Mouse (Mus musculus) neural tube, embryonic 14.5 days (tissue): ENCODE data around the gene Tmcc1. TPM values are rescaled to one million over a fixed set of nuclear protein-coding genes. Genes with fewer than 3 reads are reported as not detected.
"Not testable (repeated sequence)": the region's sequence is repeated elsewhere in the genome, so short reads cannot be mapped to it uniquely, and the experiment has no call there.

Experiments used
- ATAC-seq: fragments of 200-750 bp; cut with Nextera tagmentation; 2 replicates; pipeline ENCODE4 v1.8.0; 2017; ENCODE audit warnings: low read depth, mild to moderate bottlenecking, moderate TSS enrichment, moderate library complexity
- H3K27ac ChIP-seq: fragments of 300-500 bp; sonication (generic); 2 replicates; pipeline ENCODE4 v1.5.1; 2014; ENCODE audit warnings: low read depth, mild to moderate bottlenecking, control low read depth, low read length, moderate library complexity, mixed read lengths
- H3K27me3 ChIP-seq: fragments of 300-500 bp; sonication (generic); 2 replicates; pipeline ENCODE4 v1.6.1; 2014; ENCODE audit warnings: low read length; ENCODE audit not compliant: control insufficient read depth, insufficient read depth
- H3K36me3 ChIP-seq: fragments of 300-500 bp; sonication (generic); 2 replicates; pipeline ENCODE4 v1.6.1; 2014; ENCODE audit warnings: low read length, mixed read lengths; ENCODE audit not compliant: control insufficient read depth, insufficient read depth
- H3K4me1 ChIP-seq: fragments of 300-500 bp; sonication (generic); 2 replicates; pipeline ENCODE4 v1.6.1; 2014; ENCODE audit warnings: low read length; ENCODE audit not compliant: control insufficient read depth, insufficient read depth
- H3K4me2 ChIP-seq: fragments of 300-500 bp; sonication (generic); 2 replicates; pipeline ENCODE4 v1.6.1; 2014; ENCODE audit warnings: mild to moderate bottlenecking, low read depth, low read length, control low read depth
- H3K4me3 ChIP-seq: fragments of 300-500 bp; sonication (generic); 2 replicates; pipeline ENCODE4 v1.5.1; 2014; ENCODE audit warnings: low read depth, low read length, control low read depth, mixed read lengths
- H3K9ac ChIP-seq: fragments of 300-500 bp; sonication (generic); replicated peaks from 2 replicates; pipeline ENCODE4 v1.6.1; 2014; ENCODE audit warnings: low read depth, mild to moderate bottlenecking, control low read depth, low read length, mixed read lengths
- H3K9me3 ChIP-seq: fragments of 300-500 bp; sonication (generic); 2 replicates; pipeline ENCODE4 v1.6.1; 2016; ENCODE audit warnings: low read length; ENCODE audit not compliant: control insufficient read depth
- WGBS: fragments of 180-500 bp; shearing (Covaris S2); extraction: QIAGEN DNeasy Blood & Tissue Kit; methylation state at CpG from one replicate; pipeline ENCODE4 v1.1.7; 2014; 5-methylcytosine and 5-hydroxymethylcytosine counted together
- polyA plus RNA-seq: library from polyadenylated mRNA; unstranded; fragments of >200 nt; fragmentation: Nextera tagmentation; extraction: Ambion mirVana; gene quantifications from 2 replicates; pipeline ENCODE4 v1.2.1, GENCODE M21; 2014

Gene Tmcc1
- polyA plus RNA-seq, 1 experiment from 2014 or later = 27.2 TPM

GRCm38 (mm10) chr6:116131771-116132170, 61.5 kb downstream of the Tmcc1 start:
- Histone ChIP-seq H3K4me1 (no peaks in the 10 kb centered on the region), H3K4me2 (no peak overlapping the region), H3K27ac (no peak overlapping the region), H3K27me3 (no peaks in the 10 kb centered on the region), H3K9ac (no peak overlapping the region), H3K36me3 (no peaks in the 10 kb centered on the region), H3K9me3 (no peaks in the 10 kb centered on the region), H3K4me3 (no peak overlapping the region)
- no peak for ATAC-seq
- 97% methylated on average over 1 of the region's 1 CpGs for WGBS

GRCm38 (mm10) chr6:116128710-116129109, 64.6 kb downstream of the Tmcc1 start:
- ATAC-seq = no peak
- no peaks in the 10 kb centered on the region for H3K9me3 ChIP-seq
- H3K4me1 ChIP-seq = no peaks in the 10 kb centered on the region
- no peak overlapping the region for H3K4me2 ChIP-seq
- H3K36me3 ChIP-seq = no peaks in the 10 kb centered on the region
- no peaks in the 10 kb centered on the region for H3K27me3 ChIP-seq
- no peak overlapping the region for H3K4me3 ChIP-seq
- WGBS = 0% methylated on average over 1 of the region's 1 CpGs
- no peak overlapping the region for H3K9ac ChIP-seq
- H3K27ac ChIP-seq = no peak overlapping the region

- Histone ChIP-seq H3K27me3 (no peaks in the 10 kb centered on the region), H3K27ac (no peak overlapping the region), H3K4me3 (no peak overlapping the region), H3K4me2 (no peak overlapping the region), H3K4me1 (no peaks in the 10 kb centered on the region), H3K36me3 (no peaks in the 10 kb centered on the region), H3K9ac (no peak overlapping the region), H3K9me3 (no peaks in the 10 kb centered on the region)
- ATAC-seq = no peak
Measured at GRCm38 (mm10) chr6:116127918-116128443, 65.3 kb downstream of the Tmcc1 start.

GRCm38 (mm10) chr6:116126577-116126976, 66.7 kb downstream of the Tmcc1 start:
- Histone ChIP-seq H3K4me1 (no peaks in the 10 kb centered on the region), H3K36me3 (no peaks in the 10 kb centered on the region), H3K4me2 (no peak overlapping the region), H3K4me3 (no peak overlapping the region), H3K9ac (no peak overlapping the region), H3K27me3 (no peaks in the 10 kb centered on the region), H3K27ac (no peak overlapping the region), H3K9me3 (no peaks in the 10 kb centered on the region)
- no peak for ATAC-seq

- no peaks in the 10 kb centered on the region for H3K27me3 ChIP-seq
- no peaks in the 10 kb centered on the region for H3K9me3 ChIP-seq
- WGBS = 81% methylated on average over 1 of the region's 1 CpGs
- no peak overlapping the region for H3K9ac ChIP-seq
- H3K4me1 ChIP-seq = no peaks in the 10 kb centered on the region
- no peak overlapping the region for H3K4me3 ChIP-seq
- no peak overlapping the region for H3K4me2 ChIP-seq
- H3K36me3 ChIP-seq = no peaks in the 10 kb centered on the region
- no peak for ATAC-seq
- H3K27ac ChIP-seq = no peak overlapping the region
Measured at GRCm38 (mm10) chr6:116122881-116123280, 70.4 kb downstream of the Tmcc1 start.

GRCm38 (mm10) chr6:116119669-116120068, 73.6 kb downstream of the Tmcc1 start:
- ATAC-seq = no peak
- Histone ChIP-seq H3K4me3 (no peak overlapping the region), H3K27ac (no peak overlapping the region), H3K36me3 (no peaks in the 10 kb centered on the region), H3K9ac (no peak overlapping the region), H3K4me1 (no peaks in the 10 kb centered on the region), H3K9me3 (no peaks in the 10 kb centered on the region), H3K4me2 (no peak overlapping the region), H3K27me3 (no peaks in the 10 kb centered on the region)
- WGBS = 65% methylated on average over 4 of the region's 4 CpGs

GRCm38 (mm10) chr6:116116634-116117033, 76.7 kb downstream of the Tmcc1 start:
- 88% methylated on average over 6 of the region's 6 CpGs for WGBS
- H3K4me3 ChIP-seq, H3K9ac ChIP-seq, H3K27me3 ChIP-seq, H3K4me1 ChIP-seq, H3K36me3 ChIP-seq, H3K9me3 ChIP-seq, ATAC-seq, H3K27ac ChIP-seq, H3K4me2 ChIP-seq: not testable (repeated sequence)

- no peak overlapping the region for H3K4me3 ChIP-seq
- H3K4me1 ChIP-seq = peaks cover 18% of the 10 kb centered on the region; the same call in 1 of the 2 replicates
- H3K4me2 ChIP-seq = no peak overlapping the region
- WGBS = 88% methylated on average over 4 of the region's 4 CpGs
- H3K36me3 ChIP-seq = no peaks in the 10 kb centered on the region
- H3K27me3 ChIP-seq = no peaks in the 10 kb centered on the region
- no peaks in the 10 kb centered on the region for H3K9me3 ChIP-seq
- no peak overlapping the region for H3K9ac ChIP-seq
- no peak for ATAC-seq
- H3K27ac ChIP-seq = no peak overlapping the region
Measured at GRCm38 (mm10) chr6:116110588-116110987, 82.7 kb downstream of the Tmcc1 start.

- Histone ChIP-seq H3K4me1 (peaks cover 26% of the 10 kb centered on the region), H3K4me3 (peak overlapping the region; percentile 71), H3K27me3 (no peaks in the 10 kb centered on the region), H3K36me3 (no peaks in the 10 kb centered on the region), H3K4me2 (peak overlapping the region; percentile 79), H3K9ac (peak overlapping the region; percentile 83), H3K9me3 (no peaks in the 10 kb centered on the region), H3K27ac (peak overlapping the region; percentile 89)
- ATAC-seq = peak; percentile 98
- WGBS = under 1% methylated on average over 29 of the region's 29 CpGs
Measured at GRCm38 (mm10) chr6:116107471-116108358, 85.6 kb downstream of the Tmcc1 start.
